Mouse (Mus musculus): Measurements from ENCODE around the gene Was.

DNA sequence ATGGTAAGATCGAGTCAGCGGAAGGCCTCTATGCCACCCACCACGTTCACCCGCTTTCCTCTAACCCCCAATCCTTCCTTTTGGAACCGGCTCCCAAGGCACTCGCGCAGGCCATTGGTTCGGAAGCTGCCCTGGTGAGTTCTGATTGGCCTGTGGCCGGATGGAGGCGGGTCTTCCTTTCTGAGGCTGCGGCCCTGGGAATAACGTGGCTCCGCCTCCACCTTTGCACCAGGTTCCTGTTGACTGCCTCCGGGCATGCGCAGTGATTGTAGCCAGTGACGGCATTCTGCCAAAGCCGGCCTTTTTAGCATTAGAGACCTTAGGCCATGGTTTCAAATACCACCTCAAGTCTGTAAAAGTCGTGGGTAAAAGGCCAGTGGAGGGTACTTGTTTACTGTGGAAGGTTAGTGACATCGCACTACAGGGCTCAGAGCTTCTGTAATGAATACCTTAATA, 6.5 kb upstream of the Was start:
- TF ChIP-seq CTCF (IDR thresholded peaks at IDR 0.05; ENCODE audit: low read depth, low read length) (no peak), GATA1 (IDR thresholded peaks at IDR 0.05; ENCODE audit: borderline replicate concordance, low read length) (no peak)
